18 mouse cellular contexts compared by ENCODE assay signal in the genomic region with DNA sequence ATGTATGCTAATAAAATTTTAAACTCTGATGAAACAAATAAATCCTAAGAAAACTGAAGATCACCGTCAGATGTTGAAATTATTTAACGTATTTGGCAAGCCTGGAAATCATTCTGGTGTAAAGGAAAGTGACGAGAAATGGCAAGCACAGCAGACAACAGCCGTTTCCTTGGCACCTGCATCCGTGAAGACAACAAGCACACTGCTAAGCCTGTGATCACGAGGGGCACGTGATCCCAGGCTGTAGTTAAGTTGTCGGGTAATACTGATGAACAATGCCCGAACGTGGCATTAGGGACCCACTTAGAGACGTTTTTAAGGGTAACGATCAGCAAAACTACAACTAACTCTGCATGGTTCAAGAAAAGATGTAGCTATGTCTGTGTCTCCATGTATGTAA. TPM values are rescaled to one million over a fixed set of nuclear protein-coding genes. Genes with fewer than 3 reads are reported as not detected.
DNase-seq lines count a peak whose midpoint lies in the region; ATAC-seq lines count a peak whose summit lies in the region.
"Had no signal": no experiment of that assay in that cellular context is flagged by ENCODE, and none has a peak within 500 bp of the region (broad histone marks: within the 10 kb centered on the region; RNA-seq: fewer than 3 reads in every experiment).

No protein-coding gene starts in this region.

- H3K9ac ChIP-seq in forebrain, embryonic 14.5 days (ENCODE audit: low read length), result no peak overlapping the region
- H3K9ac ChIP-seq in forebrain, embryonic 13.5 days, result no peak overlapping the region
- no peak overlapping the region for H3K9ac ChIP-seq in hindbrain, embryonic 15.5 days
- no peak overlapping the region for H3K9ac ChIP-seq in midbrain, embryonic 15.5 days
- H3K9ac ChIP-seq: liver, embryonic 13.5 days had no signal

- no peak overlapping the region for H3K27ac ChIP-seq in forebrain, embryonic 14.5 days (ENCODE audit: low read depth, low read length)
- H3K27ac ChIP-seq in forebrain, embryonic 13.5 days, result no peak overlapping the region
- H3K27ac ChIP-seq in hindbrain, embryonic 15.5 days (replicated peaks), result no peak overlapping the region
- H3K27ac ChIP-seq in hindbrain, embryonic 10.5 days, result no peak overlapping the region
- no peak overlapping the region for H3K27ac ChIP-seq in midbrain, embryonic 15.5 days
- H3K27ac ChIP-seq in midbrain, embryonic 10.5 days (replicated peaks), result no peak overlapping the region
- H3K27ac ChIP-seq: heart, embryonic 10.5 days; liver, embryonic 13.5 days had no signal

- whole genome bisulfite sequencing in forebrain, embryonic 14.5 days, result 42% methylated on average over 12 of the region's 12 CpGs
- 54% methylated on average over 12 of the region's 12 CpGs for WGBS in forebrain, embryonic 13.5 days
- 53% methylated on average over 12 of the region's 12 CpGs for WGBS in hindbrain, embryonic 15.5 days
- WGBS in hindbrain, embryonic 10.5 days, result 87% methylated on average over 12 of the region's 12 CpGs
- 51% methylated on average over 12 of the region's 12 CpGs for WGBS in midbrain, embryonic 15.5 days
- WGBS in midbrain, embryonic 10.5 days, result 84% methylated on average over 12 of the region's 12 CpGs

- no peak overlapping the region for H3K4me3 ChIP-seq in forebrain, embryonic 14.5 days (ENCODE audit: low read depth, low read length)
- no peak overlapping the region for H3K4me3 ChIP-seq in forebrain, embryonic 13.5 days
- H3K4me3 ChIP-seq in hindbrain, embryonic 15.5 days, result no peak overlapping the region
- no peak overlapping the region for H3K4me3 ChIP-seq in hindbrain, embryonic 10.5 days
- no peak overlapping the region for H3K4me3 ChIP-seq in midbrain, embryonic 15.5 days
- H3K4me3 ChIP-seq in midbrain, embryonic 10.5 days, result no peak overlapping the region
- H3K4me3 ChIP-seq: heart, embryonic 10.5 days; liver, embryonic 13.5 days had no signal

- H3K36me3 ChIP-seq in forebrain, embryonic 14.5 days (ENCODE audit: control insufficient read depth, insufficient read depth, low read length), result no peaks in the 10 kb centered on the region
- no peaks in the 10 kb centered on the region for H3K36me3 ChIP-seq in forebrain, embryonic 13.5 days (ENCODE audit: poor library complexity, severe bottlenecking)
- no peaks in the 10 kb centered on the region for H3K36me3 ChIP-seq in hindbrain, embryonic 15.5 days
- no peaks in the 10 kb centered on the region for H3K36me3 ChIP-seq in hindbrain, embryonic 10.5 days
- no peaks in the 10 kb centered on the region for H3K36me3 ChIP-seq in midbrain, embryonic 15.5 days (replicated peaks)
- no peaks in the 10 kb centered on the region for H3K36me3 ChIP-seq in midbrain, embryonic 10.5 days
- H3K36me3 ChIP-seq: heart, embryonic 10.5 days; liver, embryonic 13.5 days had no signal

- no peaks in the 10 kb centered on the region for H3K9me3 ChIP-seq in forebrain, embryonic 14.5 days (replicated peaks; ENCODE audit: control insufficient read depth, low read length)
- no peaks in the 10 kb centered on the region for H3K9me3 ChIP-seq in forebrain, embryonic 13.5 days (replicated peaks)
- no peaks in the 10 kb centered on the region for H3K9me3 ChIP-seq in hindbrain, embryonic 15.5 days
- no peaks in the 10 kb centered on the region for H3K9me3 ChIP-seq in hindbrain, embryonic 10.5 days
- no peaks in the 10 kb centered on the region for H3K9me3 ChIP-seq in midbrain, embryonic 15.5 days
- H3K9me3 ChIP-seq in midbrain, embryonic 10.5 days (replicated peaks), result no peaks in the 10 kb centered on the region
- H3K9me3 ChIP-seq: heart, embryonic 10.5 days; liver, embryonic 13.5 days had no signal

- ATAC-seq in forebrain, embryonic 14.5 days, result no peak
- ATAC-seq in forebrain, embryonic 13.5 days, result no peak
- ATAC-seq in hindbrain, embryonic 15.5 days (ENCODE audit: low FRiP score, low read depth), result no peak
- no peak for ATAC-seq in midbrain, embryonic 15.5 days (replicated peaks)
- ATAC-seq: CD4-positive, CD25-positive, alpha-beta regulatory T cell, adult 4 months; intestine, embryonic 16.5 days had no signal

- H3K4me1 ChIP-seq in forebrain, embryonic 14.5 days (ENCODE audit: control insufficient read depth, insufficient read depth, low read length), result 0 out of 2 replicates have a peak, but pooled peaks cover 3% of the 10 kb centered on the region
- no peaks in the 10 kb centered on the region for H3K4me1 ChIP-seq in forebrain, embryonic 13.5 days
- no peaks in the 10 kb centered on the region for H3K4me1 ChIP-seq in hindbrain, embryonic 15.5 days (replicated peaks)
- H3K4me1 ChIP-seq in hindbrain, embryonic 10.5 days (replicated peaks), result no peaks in the 10 kb centered on the region
- no peaks in the 10 kb centered on the region for H3K4me1 ChIP-seq in midbrain, embryonic 15.5 days
- H3K4me1 ChIP-seq in midbrain, embryonic 10.5 days, result no peaks in the 10 kb centered on the region
- H3K4me1 ChIP-seq: heart, embryonic 10.5 days; liver, embryonic 13.5 days had no signal

- peak overlapping the region; percentile 21; the same call in 1 of the 2 replicates for H3K4me2 ChIP-seq in forebrain, embryonic 14.5 days (ENCODE audit: low read length)
- no peak overlapping the region for H3K4me2 ChIP-seq in forebrain, embryonic 13.5 days
- 0 out of 2 replicates have a peak overlapping the region, but pooled peaks have one; percentile 20 for H3K4me2 ChIP-seq in hindbrain, embryonic 15.5 days
- H3K4me2 ChIP-seq in midbrain, embryonic 15.5 days, result peak overlapping the region; percentile 21; the same call in 1 of the 2 replicates
- H3K4me2 ChIP-seq: liver, embryonic 13.5 days had no signal

- DNase-seq in forebrain, embryonic 14.5 days (ENCODE audit: low spot score), result peak; percentile 67
- DNase-seq in hindbrain, embryonic 10.5 days (ENCODE audit: low spot score), result no peak
- DNase-seq in midbrain, embryonic 10.5 days (ENCODE audit: low spot score), result no peak
- peak; percentile 30 for DNase-seq in retina, postnatal 1 day
- DNase-seq: adrenal gland, postnatal 14 days; cerebellum, adult 11-12 months; cerebellum, postnatal 36 days; kidney, postnatal 25 days; liver, embryonic 13.5 days; lung, adult 2 months; lung, postnatal 14 days; thymus, postnatal 14 days had no signal

- H3K27me3 ChIP-seq in forebrain, embryonic 14.5 days (replicated peaks; ENCODE audit: control insufficient read depth, insufficient read depth, low read length), result no peaks in the 10 kb centered on the region
- H3K27me3 ChIP-seq in forebrain, embryonic 13.5 days, result no peaks in the 10 kb centered on the region
- H3K27me3 ChIP-seq in hindbrain, embryonic 15.5 days, result no peaks in the 10 kb centered on the region
- no peaks in the 10 kb centered on the region for H3K27me3 ChIP-seq in hindbrain, embryonic 10.5 days (ENCODE audit: insufficient read depth, poor library complexity, severe bottlenecking)
- H3K27me3 ChIP-seq in midbrain, embryonic 15.5 days (replicated peaks), result no peaks in the 10 kb centered on the region
- no peaks in the 10 kb centered on the region for H3K27me3 ChIP-seq in midbrain, embryonic 10.5 days (ENCODE audit: low read depth, poor library complexity, severe bottlenecking)
- H3K27me3 ChIP-seq: liver, embryonic 13.5 days had no signal

RNA-seq across cellular contexts. Expression of gene Clstn2, which starts 18.4 kb away (rescaled TPM):
- polyA plus RNA-seq in forebrain, embryonic 14.5 days (2014; fragmentation: Nextera tagmentation; extraction: Ambion mirVana), result 7.5 and 12.0 TPM in 2 replicates
- 3.8 and 3.9 TPM in 2 replicates for polyA plus RNA-seq in forebrain, embryonic 13.5 days (2015; fragmentation: Nextera tagmentation; extraction: Ambion mirVana)
- polyA plus RNA-seq in hindbrain, embryonic 15.5 days (2015; fragmentation: Nextera tagmentation; extraction: Ambion mirVana), result 15.1 and 15.3 TPM in 2 replicates
- 0.80 and 1.4 TPM in 2 replicates for polyA plus RNA-seq in hindbrain, embryonic 10.5 days (2016; fragmentation: Nextera tagmentation; extraction: Ambion mirVana)
- polyA plus RNA-seq in midbrain, embryonic 15.5 days (2015; fragmentation: Nextera tagmentation; extraction: Ambion mirVana), result 9.5 and 10.9 TPM in 2 replicates
- polyA plus RNA-seq in midbrain, embryonic 10.5 days (2016; fragmentation: Nextera tagmentation; extraction: Ambion mirVana), result 0.96 and 1.0 TPM in 2 replicates
- polyA plus RNA-seq: CD4-positive, CD25-positive, alpha-beta regulatory T cell, adult 4 months had no signal

Comparison
In these comparisons a context has a peak if more than half of its experiments do, and no peak if none do; other contexts are left out.
1. DNase-seq: peak in forebrain, embryonic 14.5 days (single experiment) and retina, postnatal 1 day (single experiment); none in hindbrain, embryonic 10.5 days (single experiment) and midbrain, embryonic 10.5 days (single experiment).